Mouse (Mus musculus): Measurements from ENCODE around the gene Cd300lg. TPM values are rescaled to one million over a fixed set of nuclear protein-coding genes. Genes with fewer than 3 reads are reported as not detected.

The Cd300lg gene
- total RNA-seq, 4 experiments from 2014 or later: 12.9 to 17.6 (median 15.0) TPM

DNA sequence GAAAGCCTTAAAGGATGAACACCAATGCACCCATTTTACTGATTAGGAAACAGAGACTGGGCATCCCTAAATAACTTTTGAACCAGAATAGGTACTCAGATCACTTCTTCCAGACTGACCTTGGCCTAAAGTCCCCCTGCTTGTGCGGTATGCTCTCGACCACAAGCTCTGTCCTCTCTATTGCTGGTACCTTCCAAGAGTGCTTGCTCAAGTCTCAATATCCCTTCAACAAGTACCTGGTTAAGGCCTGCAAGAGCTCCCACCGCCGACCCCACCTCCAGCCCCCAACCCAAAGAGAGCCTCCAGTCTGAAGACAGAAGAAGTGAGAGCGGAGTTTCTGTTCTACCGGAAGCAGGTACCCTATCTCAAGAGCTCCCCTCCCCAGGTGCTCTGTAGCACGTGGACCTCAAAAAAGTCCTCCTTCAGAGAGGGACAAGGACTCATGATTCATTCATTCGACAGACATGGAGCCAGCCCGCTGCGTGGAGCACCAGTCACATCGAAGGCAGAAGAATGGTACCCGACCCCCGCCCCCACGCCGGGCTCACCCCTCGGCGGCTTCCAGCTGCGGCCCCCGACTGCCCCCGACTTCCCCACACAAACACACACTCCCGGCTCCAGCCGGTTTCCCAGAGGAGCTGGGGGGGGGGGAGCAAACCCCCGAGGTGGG lies 15.2 kb upstream of the Cd300lg start:
- no peak for DNase-seq (ENCODE audit: low spot score in 2 of 2)

DNA sequence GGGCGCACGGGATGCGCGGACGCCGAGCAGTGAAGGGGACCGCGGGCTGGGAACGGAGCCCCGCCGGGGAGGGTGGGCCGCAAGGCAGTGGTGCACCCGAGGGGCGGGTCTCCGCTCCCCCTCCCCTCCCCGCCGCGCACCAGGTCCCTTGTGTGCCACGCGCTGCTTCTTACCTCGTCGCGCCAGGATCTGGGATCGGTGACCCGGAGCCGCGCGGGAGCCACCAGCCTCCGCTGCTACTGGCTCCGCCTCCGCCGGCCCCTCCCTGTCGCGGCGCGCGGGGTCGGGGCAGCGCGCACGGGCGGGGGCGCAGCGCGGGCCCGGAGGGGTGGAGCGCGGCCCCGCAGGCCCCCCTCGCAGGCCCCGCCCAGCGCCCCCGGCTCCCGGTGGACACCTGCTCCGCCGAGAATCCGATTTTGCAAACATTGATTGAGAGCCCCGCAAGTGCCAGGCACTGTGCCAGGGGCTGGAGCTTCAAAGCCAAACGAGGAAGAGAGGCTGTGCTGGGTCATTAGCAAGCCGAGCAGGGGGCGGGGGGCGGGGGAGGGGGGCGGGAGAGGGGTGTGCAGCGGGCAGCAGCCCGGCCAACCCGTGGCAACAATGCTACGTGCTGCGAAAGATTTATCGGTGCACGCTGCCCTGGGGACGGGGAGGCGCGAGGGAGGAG lies 14.5 kb upstream of the Cd300lg start:
- DNase-seq (ENCODE audit: low spot score in 2 of 2): peak; percentile 42 to 62

- DNase-seq (ENCODE audit: low spot score in 2 of 2): no peak
Observed at GRCm38 (mm10) chr11:102027361-102028017, 13.8 kb upstream of the Cd300lg start.

- DNase-seq (ENCODE audit: low spot score in 2 of 2): no peak
Observed at GRCm38 (mm10) chr11:102028087-102028816, 13.1 kb upstream of the Cd300lg start, which contains the start of gene Mpp3. Gene Mpp3 (minus strand): TSS chr11:102028461.

DNA sequence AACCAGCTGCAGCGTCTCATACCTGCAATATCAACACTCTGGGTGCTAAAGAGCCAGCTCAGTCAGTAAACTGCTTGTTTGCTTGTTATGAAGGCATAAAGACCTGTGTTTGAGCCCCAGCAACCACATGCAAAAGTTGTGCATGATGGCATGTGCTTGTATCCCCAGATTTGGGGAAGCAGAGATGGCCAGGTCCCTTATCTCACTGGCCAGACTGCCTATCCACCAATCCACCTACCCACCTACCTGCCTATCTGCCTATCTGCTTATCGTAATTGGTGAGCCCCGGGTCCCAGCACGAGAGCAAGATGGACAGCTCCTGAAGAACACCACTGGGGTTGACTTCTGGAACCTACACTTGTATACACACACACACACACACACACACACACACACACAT lies 12.0 kb upstream of the Cd300lg start:
- no peak for DNase-seq (ENCODE audit: low spot score in 2 of 2)

DNA sequence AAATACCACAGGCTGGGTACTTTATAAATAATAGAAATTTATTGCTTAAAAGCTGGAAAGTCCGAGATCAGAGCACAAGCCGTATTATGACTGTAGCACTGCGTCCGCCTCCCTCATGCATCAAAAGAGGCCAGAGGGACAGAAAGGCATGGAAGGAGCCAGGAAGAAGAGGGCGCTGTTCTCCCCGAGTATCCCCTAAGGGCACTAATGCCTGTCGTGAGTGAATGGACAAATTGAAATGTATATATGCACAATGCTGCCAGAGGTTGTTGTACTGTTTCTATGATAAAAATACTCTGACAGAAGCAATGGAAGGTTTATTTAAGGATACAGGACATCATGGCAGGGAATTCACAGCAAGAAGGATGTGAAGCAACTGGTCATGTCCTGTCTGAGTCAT lies 11.3 kb upstream of the Cd300lg start:
- DNase-seq (ENCODE audit: low spot score in 2 of 2): no peak

DNA sequence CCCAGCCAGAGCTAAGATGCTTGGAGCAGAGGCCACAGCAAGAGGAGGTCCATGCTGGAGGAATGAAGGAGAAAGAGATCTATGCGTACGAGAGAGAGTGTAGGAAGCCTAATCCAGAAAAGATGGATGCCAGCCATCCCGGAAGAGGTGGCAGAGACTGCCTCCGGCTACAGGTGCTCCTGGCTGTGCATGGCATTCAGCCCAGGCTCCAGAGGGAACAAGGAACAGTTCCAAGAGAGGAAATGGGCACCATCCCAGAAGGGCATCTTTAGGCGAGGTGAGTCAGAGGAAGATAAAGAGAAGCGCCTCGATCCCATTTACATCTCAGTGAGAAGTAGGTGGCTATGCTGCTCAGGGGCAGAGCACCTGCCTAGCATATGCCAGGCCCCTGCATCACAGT lies 10.2 kb upstream of the Cd300lg start:
- no peak for DNase-seq (ENCODE audit: low spot score in 2 of 2)

DNA sequence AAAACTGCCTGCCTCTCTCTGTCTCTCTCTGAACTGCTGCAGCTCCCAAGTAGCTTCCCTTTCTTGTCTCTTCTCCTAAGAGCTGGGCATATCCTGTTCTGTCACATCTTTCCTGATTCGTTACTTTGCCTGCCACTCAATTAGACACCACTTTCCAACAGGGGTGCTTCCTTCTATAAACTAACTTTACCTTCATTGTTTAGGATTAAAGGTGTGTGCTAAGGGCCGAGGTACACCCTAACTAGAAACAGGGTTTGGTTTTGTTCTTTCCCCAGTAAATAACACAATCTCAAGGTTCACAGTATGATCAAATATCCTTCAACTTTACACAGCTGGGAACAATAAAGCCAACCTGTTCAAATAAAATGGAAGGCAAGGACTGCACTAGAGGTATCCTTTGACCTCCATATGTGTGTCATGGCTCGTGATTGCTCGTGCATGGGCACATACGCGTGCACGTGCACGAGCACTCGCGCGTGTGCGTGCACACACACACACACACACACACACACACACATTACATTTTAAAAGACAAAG lies 8.2 kb upstream of the Cd300lg start:
- no peak for DNase-seq (ENCODE audit: low spot score in 2 of 2)

GRCm38 (mm10) chr11:102034887-102035286 lies 6.4 kb upstream of the Cd300lg start:
- DNase-seq (ENCODE audit: low spot score in 2 of 2): no peak

DNA sequence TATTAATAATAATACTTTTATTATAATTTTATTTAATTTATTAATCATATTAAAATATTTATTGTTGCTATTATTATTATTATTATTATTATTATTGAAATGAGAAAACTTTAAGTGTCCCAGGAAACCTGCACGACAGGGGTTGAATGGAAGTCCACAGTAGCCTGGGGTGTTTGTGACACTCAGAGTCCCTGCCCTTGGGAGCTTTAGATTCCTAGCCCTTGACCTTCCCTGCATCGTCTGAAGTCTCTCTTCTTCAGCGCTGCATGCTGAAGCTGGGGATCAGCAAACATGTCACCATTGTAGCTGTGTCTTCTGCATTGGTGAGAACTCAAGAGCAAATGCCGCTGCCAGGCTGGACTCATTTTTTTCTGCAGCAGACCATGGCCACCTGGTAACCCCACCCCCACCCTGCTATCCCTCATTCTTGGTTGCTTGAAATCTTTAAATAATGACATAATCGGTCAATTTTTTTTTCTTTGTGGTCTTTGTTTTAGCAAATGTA lies 5.8 kb upstream of the Cd300lg start:
- DNase-seq (ENCODE audit: low spot score in 2 of 2): no peak

DNA sequence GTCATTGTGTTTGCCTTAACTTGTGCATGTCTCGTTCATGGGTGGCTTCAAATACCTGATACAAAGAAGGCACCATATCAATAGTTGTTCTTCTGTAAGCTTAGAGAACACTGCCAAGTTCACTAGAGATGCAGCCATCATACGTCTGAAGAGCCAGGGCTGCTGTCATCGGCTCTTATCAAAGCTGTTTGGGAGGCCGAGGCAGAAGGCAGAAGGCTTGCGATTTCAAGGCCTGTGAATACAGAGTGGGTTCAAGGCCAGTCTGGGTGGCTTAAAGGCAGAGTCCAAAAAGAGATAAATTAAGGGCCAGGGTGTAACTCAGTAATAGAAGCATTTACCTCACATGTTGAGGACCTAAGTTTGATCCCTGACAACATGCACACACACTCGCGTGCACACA lies 5.0 kb upstream of the Cd300lg start:
- DNase-seq (ENCODE audit: low spot score in 2 of 2): no peak

DNA sequence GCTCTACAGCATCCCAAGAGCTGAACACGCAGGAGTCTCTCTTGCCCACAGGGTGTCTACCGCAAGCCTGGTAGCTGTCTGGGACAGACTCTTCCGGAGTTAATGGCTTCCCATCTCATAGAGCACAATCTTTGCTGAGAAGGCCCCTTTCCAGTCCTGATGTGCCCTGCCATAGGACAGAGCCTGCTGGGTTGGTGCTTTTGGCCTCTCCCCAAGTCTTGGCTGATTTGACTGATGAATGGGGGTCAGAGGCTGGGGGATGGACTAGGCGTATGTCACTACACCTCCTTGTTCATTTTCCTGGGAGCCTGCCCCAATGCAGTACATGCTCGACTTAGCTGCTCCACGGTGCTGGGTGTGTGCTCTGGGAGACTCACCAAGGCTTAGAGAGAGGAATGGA lies 3.5 kb upstream of the Cd300lg start:
- DNase-seq (ENCODE audit: low spot score in 2 of 2): no peak

DNA sequence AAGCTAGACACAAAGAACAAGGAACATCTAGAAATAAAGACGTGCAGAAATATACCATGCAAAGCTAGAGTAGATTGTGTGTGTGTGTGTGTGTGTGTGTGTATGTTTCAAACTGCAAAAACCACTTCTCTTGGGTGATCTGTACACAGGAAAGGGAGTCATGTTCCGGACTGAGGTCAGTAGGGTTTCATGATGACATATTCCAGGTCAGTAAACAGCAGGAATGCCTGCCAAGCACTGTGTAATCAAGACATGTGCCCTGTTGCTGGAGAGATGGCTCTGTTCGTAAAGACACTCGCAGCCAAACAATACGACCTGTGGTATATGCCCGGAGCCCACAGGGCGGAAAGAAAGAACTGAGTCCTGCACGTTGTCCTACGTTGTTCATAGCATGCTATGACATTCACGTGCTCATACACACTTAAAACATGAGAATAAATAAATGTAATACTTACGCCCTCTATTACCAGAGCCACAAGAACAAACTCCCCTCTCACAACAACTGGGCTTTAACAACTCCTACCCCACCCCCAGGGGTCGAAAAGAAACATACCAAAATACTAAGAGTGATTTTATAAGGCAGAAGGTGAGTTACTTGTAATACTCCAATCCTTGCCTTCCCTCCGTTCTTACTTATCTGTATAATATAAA lies 1.7 kb upstream of the Cd300lg start:
- DNase-seq (ENCODE audit: low spot score in 2 of 2): no peak

- peak; percentile 70 to 78 for DNase-seq (ENCODE audit: low spot score in 2 of 2)
Observed at GRCm38 (mm10) chr11:102040138-102040524, 1.2 kb upstream of the Cd300lg start.

DNA sequence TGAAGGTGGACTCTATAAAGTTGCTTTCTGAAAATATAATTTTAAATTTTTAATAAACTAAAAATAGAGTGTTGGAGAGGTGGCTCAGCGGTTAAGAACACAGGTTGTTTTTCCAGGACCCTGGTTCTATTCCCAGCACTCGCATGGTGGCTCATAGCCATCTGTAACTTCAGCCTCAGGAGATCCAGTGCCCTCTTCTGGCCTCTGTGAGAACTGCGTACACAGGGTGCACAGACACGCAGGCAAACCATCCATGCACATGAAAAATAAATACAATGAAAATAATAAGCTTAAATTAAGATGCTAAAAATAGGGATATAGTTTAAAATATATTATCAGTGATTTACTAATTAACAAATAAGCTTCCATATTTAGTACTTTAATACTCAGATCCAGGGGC lies 663 bp upstream of the Cd300lg start:
- no peak for DNase-seq (ENCODE audit: low spot score in 2 of 2)

- no peak for DNase-seq (ENCODE audit: low spot score in 2 of 2)
Observed at GRCm38 (mm10) chr11:102042971-102043370, 1.7 kb downstream of the Cd300lg start.

- DNase-seq (ENCODE audit: low spot score in 2 of 2): no peak
Observed at GRCm38 (mm10) chr11:102043381-102043780, 2.1 kb downstream of the Cd300lg start.

DNA sequence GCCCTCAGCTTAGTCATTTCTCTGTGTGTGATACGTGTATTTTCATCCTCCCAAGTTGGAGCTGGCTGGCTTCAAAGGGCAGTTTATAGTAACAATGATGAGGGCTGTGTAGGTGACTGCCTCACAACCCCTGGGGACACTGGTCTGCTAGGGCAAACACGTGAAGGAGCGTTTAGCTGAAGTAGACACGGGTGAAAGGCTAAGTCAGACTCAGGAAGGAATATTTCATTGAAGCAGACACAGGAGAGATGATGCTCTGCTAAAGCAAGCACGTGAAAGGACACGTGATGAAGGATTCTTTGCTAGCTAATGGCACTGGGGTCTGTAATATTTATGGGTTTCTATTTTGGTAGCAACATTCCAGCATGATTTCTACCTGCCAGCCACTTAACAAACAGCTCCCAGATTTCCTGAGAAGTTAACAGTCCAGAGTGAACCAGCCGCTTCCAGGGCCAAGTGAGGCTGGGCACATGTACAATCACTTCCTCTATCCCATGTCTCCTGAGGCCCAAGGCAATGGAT lies 3.4 kb downstream of the Cd300lg start:
- DNase-seq (ENCODE audit: low spot score in 2 of 2): no peak

GRCm38 (mm10) chr11:102046607-102047006 lies 5.3 kb downstream of the Cd300lg start:
- no peak for DNase-seq (ENCODE audit: low spot score in 2 of 2)

DNA sequence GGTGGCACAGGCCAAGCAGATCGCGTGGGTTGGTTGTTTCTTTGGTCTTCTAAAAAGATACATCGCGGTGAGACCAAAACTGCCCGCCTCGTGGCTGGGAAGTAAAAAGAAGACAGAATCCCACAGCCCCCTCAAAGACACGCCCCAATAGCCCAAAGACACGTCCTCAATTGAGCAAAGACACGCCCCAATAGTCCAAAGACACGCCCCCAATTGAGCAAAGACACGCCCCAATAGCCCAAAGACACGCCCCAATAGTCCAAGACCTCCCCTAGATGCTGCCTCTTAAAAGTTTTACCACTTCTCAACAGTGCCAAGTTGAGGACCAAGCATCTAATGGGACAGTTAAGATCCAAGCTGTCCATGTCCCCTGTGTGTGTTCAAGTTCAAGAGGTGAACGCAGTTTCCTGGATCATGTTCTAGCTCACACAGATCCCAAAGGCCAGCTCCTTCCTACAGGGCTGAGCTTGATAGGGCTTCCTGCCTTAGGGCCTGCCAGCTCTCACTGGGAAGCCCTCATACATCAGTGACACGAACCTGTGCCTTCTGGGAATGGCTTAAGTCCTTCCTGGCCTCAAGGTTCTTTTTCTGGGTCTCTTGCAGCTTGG lies 8.7 kb downstream of the Cd300lg start:
- no peak for DNase-seq (ENCODE audit: low spot score in 2 of 2)
